Mouse (Mus musculus) c-Kit-negative CD71-positive TER-119-positive erythroid progenitor cells, embryonic 14.5 days (primary cell): ENCODE data around the gene Vps13c.
A peak's percentile ranks its signal among the peaks of the same experiment; 100 is the strongest.

Source experiments
- DNase-seq: peaks from one replicate; pipeline ENCODE4 v3.0.0-alpha.2; 2013; ENCODE audit warnings: low read depth, low spot score

The Vps13c gene

GRCm38 (mm10) chr9:67878197-67878769 is 38.1 kb downstream of the Vps13c start:
- peak; percentile 35 for DNase-seq

GRCm38 (mm10) chr9:67883349-67883984 is 43.3 kb downstream of the Vps13c start:
- DNase-seq, result no peak

GRCm38 (mm10) chr9:67884095-67884494 is 43.9 kb downstream of the Vps13c start:
- DNase-seq, result no peak

- no peak for DNase-seq
These were observed 47.0 kb downstream of the Vps13c start for GRCm38 (mm10) chr9:67886981-67887720.

- no peak for DNase-seq
These were observed 53.3 kb downstream of the Vps13c start for GRCm38 (mm10) chr9:67893474-67893873.

- DNase-seq, result no peak
These were observed 56.6 kb downstream of the Vps13c start for GRCm38 (mm10) chr9:67896646-67897295.

- DNase-seq, result no peak
These were observed 60.2 kb downstream of the Vps13c start for GRCm38 (mm10) chr9:67900398-67900797.

GRCm38 (mm10) chr9:67904355-67904754 is 64.2 kb downstream of the Vps13c start:
- no peak for DNase-seq

GRCm38 (mm10) chr9:67905541-67905940 is 65.3 kb downstream of the Vps13c start:
- DNase-seq, result no peak

- DNase-seq, result no peak
These were observed 74.5 kb downstream of the Vps13c start for GRCm38 (mm10) chr9:67914681-67915080.

GRCm38 (mm10) chr9:67922350-67922749 is 82.2 kb downstream of the Vps13c start:
- DNase-seq, result no peak

GRCm38 (mm10) chr9:67930629-67931028 is 90.4 kb downstream of the Vps13c start:
- no peak for DNase-seq

GRCm38 (mm10) chr9:67937286-67937685 is 97.1 kb downstream of the Vps13c start:
- no peak for DNase-seq

GRCm38 (mm10) chr9:67955466-67956010 is 115.3 kb downstream of the Vps13c start:
- no peak for DNase-seq

- DNase-seq, result no peak
These were observed 121.8 kb downstream of the Vps13c start for GRCm38 (mm10) chr9:67961953-67962352.

- DNase-seq, result no peak
These were observed 125.7 kb downstream of the Vps13c start for GRCm38 (mm10) chr9:67965889-67966288.

- no peak for DNase-seq
These were observed 126.8 kb downstream of the Vps13c start for GRCm38 (mm10) chr9:67967011-67967410.

- peak; percentile 36 for DNase-seq
These were observed 133.3 kb downstream of the Vps13c start for GRCm38 (mm10) chr9:67973451-67973850.

GRCm38 (mm10) chr9:67975491-67975890 is 135.3 kb downstream of the Vps13c start:
- no peak for DNase-seq

GRCm38 (mm10) chr9:68006566-68006965 is 166.4 kb downstream of the Vps13c start:
- no peak for DNase-seq

- DNase-seq, result peak; percentile 3
These were observed 174.8 kb downstream of the Vps13c start for GRCm38 (mm10) chr9:68014991-68015396.
